Mouse (Mus musculus): ENCODE measurements around the gene Tmem212. TPM values are rescaled to one million over a fixed set of nuclear protein-coding genes. Genes with fewer than 3 reads are reported as not detected.

Tmem212 gene
- polyA plus RNA-seq, 1 experiment from 2014 or later: not detected

GRCm38 (mm10) chr3:27885585-27885984, 10.6 kb downstream of the Tmem212 start:
- Histone ChIP-seq H3K4me1 (no peaks in the 10 kb centered on the region), H3K9me3 (no peaks in the 10 kb centered on the region), H3K4me3 (no peak overlapping the region), H3K9ac (no peak overlapping the region), H3K36me3 (no peaks in the 10 kb centered on the region), H3K27me3 (no peaks in the 10 kb centered on the region), H3K27ac (no peak overlapping the region), H3K4me2 (replicated peaks) (no peak overlapping the region)
- no peak for ATAC-seq (ENCODE audit: insufficient number of reproducible peaks, insufficient read depth, low FRiP score, low TSS enrichment)
- 79% methylated on average over 6 of the region's 6 CpGs for WGBS

GRCm38 (mm10) chr3:27881897-27882835, 14.0 kb downstream of the Tmem212 start:
- no peaks in the 10 kb centered on the region for H3K36me3 ChIP-seq

GRCm38 (mm10) chr3:27878854-27879610, 17.1 kb downstream of the Tmem212 start:
- no peak for ATAC-seq (ENCODE audit: insufficient number of reproducible peaks, insufficient read depth, low FRiP score, low TSS enrichment)
- WGBS: 86% methylated on average over 7 of the region's 7 CpGs
- Histone ChIP-seq H3K36me3 (no peaks in the 10 kb centered on the region), H3K4me1 (no peaks in the 10 kb centered on the region; the same call in 1 of the 2 replicates), H3K27ac (no peak overlapping the region), H3K4me3 (no peak overlapping the region), H3K9me3 (no peaks in the 10 kb centered on the region), H3K9ac (no peak overlapping the region), H3K27me3 (0 out of 2 replicates have a peak, but pooled peaks cover 3% of the 10 kb centered on the region), H3K4me2 (replicated peaks) (no peak overlapping the region)

More at GRCm38 (mm10) chr3:27881897-27882835, 14.0 kb downstream of the Tmem212 start:
- Histone ChIP-seq H3K4me3 (no peak overlapping the region), H3K27me3 (0 out of 2 replicates have a peak, but pooled peaks cover 3% of the 10 kb centered on the region), H3K9ac (no peak overlapping the region), H3K9me3 (no peaks in the 10 kb centered on the region), H3K4me1 (no peaks in the 10 kb centered on the region; the same call in 1 of the 2 replicates), H3K27ac (no peak overlapping the region), H3K4me2 (replicated peaks) (no peak overlapping the region)
- WGBS: 82% methylated on average over 6 of the region's 6 CpGs
- ATAC-seq (ENCODE audit: insufficient number of reproducible peaks, insufficient read depth, low FRiP score, low TSS enrichment): no peak

GRCm38 (mm10) chr3:27873268-27874073, 22.7 kb downstream of the Tmem212 start:
- Histone ChIP-seq H3K36me3 (no peaks in the 10 kb centered on the region), H3K4me1 (no peaks in the 10 kb centered on the region), H3K9ac (no peak overlapping the region), H3K4me2 (replicated peaks) (no peak overlapping the region), H3K27me3 (0 out of 2 replicates have a peak, but pooled peaks cover 3% of the 10 kb centered on the region), H3K9me3 (no peaks in the 10 kb centered on the region), H3K4me3 (no peak overlapping the region), H3K27ac (no peak overlapping the region)
- 76% methylated on average over 9 of the region's 9 CpGs for WGBS
- ATAC-seq (ENCODE audit: insufficient number of reproducible peaks, insufficient read depth, low FRiP score, low TSS enrichment): no peak

GRCm38 (mm10) chr3:27872429-27872828, 23.7 kb downstream of the Tmem212 start:
- no peak overlapping the region for H3K27ac ChIP-seq
- no peaks in the 10 kb centered on the region for H3K36me3 ChIP-seq
- no peak for ATAC-seq (ENCODE audit: insufficient number of reproducible peaks, insufficient read depth, low FRiP score, low TSS enrichment)
- H3K9ac ChIP-seq: no peak overlapping the region
- H3K4me1 ChIP-seq: no peaks in the 10 kb centered on the region
- no peak overlapping the region for H3K4me2 ChIP-seq (replicated peaks)
- H3K4me3 ChIP-seq: no peak overlapping the region
- H3K27me3 ChIP-seq: 0 out of 2 replicates have a peak, but pooled peaks cover 2% of the 10 kb centered on the region
- H3K9me3 ChIP-seq: no peaks in the 10 kb centered on the region
- 88% methylated on average over 4 of the region's 4 CpGs for WGBS

GRCm38 (mm10) chr3:27871891-27872290, 24.3 kb downstream of the Tmem212 start:
- no peak overlapping the region for H3K4me3 ChIP-seq
- H3K36me3 ChIP-seq: no peaks in the 10 kb centered on the region
- ATAC-seq (ENCODE audit: insufficient number of reproducible peaks, insufficient read depth, low FRiP score, low TSS enrichment): no peak
- WGBS: 93% methylated on average over 3 of the region's 3 CpGs
- no peak overlapping the region for H3K27ac ChIP-seq
- H3K9ac ChIP-seq: no peak overlapping the region
- no peaks in the 10 kb centered on the region for H3K4me1 ChIP-seq
- H3K27me3 ChIP-seq: no peaks in the 10 kb centered on the region
- no peak overlapping the region for H3K4me2 ChIP-seq (replicated peaks)
- H3K9me3 ChIP-seq: no peaks in the 10 kb centered on the region

GRCm38 (mm10) chr3:27871371-27871770, 24.8 kb downstream of the Tmem212 start:
- no peak for ATAC-seq (ENCODE audit: insufficient number of reproducible peaks, insufficient read depth, low FRiP score, low TSS enrichment)
- Histone ChIP-seq H3K4me2 (replicated peaks) (no peak overlapping the region), H3K4me3 (no peak overlapping the region), H3K9me3 (no peaks in the 10 kb centered on the region), H3K36me3 (no peaks in the 10 kb centered on the region), H3K27ac (no peak overlapping the region), H3K27me3 (no peaks in the 10 kb centered on the region), H3K4me1 (no peaks in the 10 kb centered on the region), H3K9ac (no peak overlapping the region)
- WGBS: 70% methylated on average over 4 of the region's 4 CpGs

- WGBS: 95% methylated on average over 3 of the region's 3 CpGs
Measured at GRCm38 (mm10) chr3:27868681-27869080, 27.5 kb downstream of the Tmem212 start.

GRCm38 (mm10) chr3:27867731-27868130, 28.4 kb downstream of the Tmem212 start:
- WGBS: 61% methylated on average over 3 of the region's 3 CpGs
- no peaks in the 10 kb centered on the region for H3K36me3 ChIP-seq

More at GRCm38 (mm10) chr3:27868681-27869080, 27.5 kb downstream of the Tmem212 start:
- peaks cover 7% of the 10 kb centered on the region; the same call in 1 of the 2 replicates for H3K4me1 ChIP-seq
- no peaks in the 10 kb centered on the region for H3K36me3 ChIP-seq
- H3K27me3 ChIP-seq: no peaks in the 10 kb centered on the region
- no peak overlapping the region for H3K4me2 ChIP-seq (replicated peaks)
- ATAC-seq (ENCODE audit: insufficient number of reproducible peaks, insufficient read depth, low FRiP score, low TSS enrichment): no peak
- H3K9me3 ChIP-seq: no peaks in the 10 kb centered on the region
- H3K27ac ChIP-seq: no peak overlapping the region
- no peak overlapping the region for H3K9ac ChIP-seq
- H3K4me3 ChIP-seq: no peak overlapping the region

GRCm38 (mm10) chr3:27862821-27863740, 33.1 kb downstream of the Tmem212 start:
- Histone ChIP-seq H3K4me3 (peak overlapping the region; percentile 22), H3K4me1 (peaks cover 40% of the 10 kb centered on the region)
- 6% methylated on average over 16 of the region's 16 CpGs for WGBS

More at GRCm38 (mm10) chr3:27867731-27868130, 28.4 kb downstream of the Tmem212 start:
- Histone ChIP-seq H3K27ac (no peak overlapping the region), H3K4me2 (replicated peaks) (no peak overlapping the region), H3K9me3 (no peaks in the 10 kb centered on the region), H3K4me3 (no peak overlapping the region), H3K27me3 (no peaks in the 10 kb centered on the region), H3K4me1 (peaks cover 14% of the 10 kb centered on the region), H3K9ac (no peak overlapping the region)
- ATAC-seq (ENCODE audit: insufficient number of reproducible peaks, insufficient read depth, low FRiP score, low TSS enrichment): no peak

More at GRCm38 (mm10) chr3:27862821-27863740, 33.1 kb downstream of the Tmem212 start:
- Histone ChIP-seq H3K4me2 (replicated peaks) (peak overlapping the region; percentile 41), H3K36me3 (no peaks in the 10 kb centered on the region), H3K9me3 (no peaks in the 10 kb centered on the region), H3K9ac (0 out of 2 replicates have a peak overlapping the region, but pooled peaks have one; percentile 5), H3K27ac (peak overlapping the region; percentile 93), H3K27me3 (no peaks in the 10 kb centered on the region)
- peak; percentile 87 for ATAC-seq (ENCODE audit: insufficient number of reproducible peaks, insufficient read depth, low FRiP score, low TSS enrichment)

All from embryonic facial prominence, embryonic 12.5 days (tissue).